Mouse (Mus musculus): ENCODE results near the gene Gnl2. TPM values are rescaled to one million over a fixed set of nuclear protein-coding genes. Genes with fewer than 3 reads are reported as not detected.

Gene Gnl2
- polyA plus RNA-seq, 1 experiment = 26.6 TPM

GRCm38 (mm10) chr4:125096066-125096465 is 79.7 kb downstream of the Gnl2 start:
- H3K4me3 ChIP-seq (ENCODE audit: insufficient read depth, low read depth, low read length) = no peak overlapping the region
- no peak overlapping the region for H3K27ac ChIP-seq (replicated peaks; ENCODE audit: low read depth, low read length)
- H3K4me1 ChIP-seq (ENCODE audit: control insufficient read depth, insufficient read depth, insufficient read length, low read length) = no peaks in the 10 kb centered on the region

- Histone ChIP-seq H3K27ac (replicated peaks; ENCODE audit: low read depth, low read length) (no peak overlapping the region), H3K4me3 (ENCODE audit: insufficient read depth, low read depth, low read length) (no peak overlapping the region), H3K4me1 (ENCODE audit: control insufficient read depth, insufficient read depth, insufficient read length, low read length) (no peaks in the 10 kb centered on the region)
These were observed 81.0 kb downstream of the Gnl2 start for GRCm38 (mm10) chr4:125097412-125097811.

DNA sequence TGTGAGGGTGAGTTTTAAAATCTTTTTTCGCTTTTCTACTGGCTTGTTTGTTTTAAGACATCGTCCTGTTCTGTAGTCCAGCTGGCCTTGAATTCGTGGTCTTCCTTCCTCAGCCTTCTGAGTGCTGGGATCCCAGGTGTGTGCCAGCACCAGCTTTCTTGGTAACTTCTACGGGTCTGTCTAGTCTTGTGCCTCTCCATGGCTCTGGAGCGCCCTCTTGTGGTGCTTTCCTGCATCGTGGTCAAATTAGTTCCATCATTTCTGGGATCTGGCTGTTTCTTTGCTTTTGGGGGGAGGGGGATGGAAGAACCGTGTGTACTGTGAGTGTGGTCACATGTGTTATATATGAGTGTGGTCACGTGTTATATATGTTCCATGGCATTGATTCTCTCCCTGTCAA is 83.1 kb downstream of the Gnl2 start:
- H3K4me3 ChIP-seq (ENCODE audit: insufficient read depth, low read depth, low read length) = no peak overlapping the region
- H3K27ac ChIP-seq (replicated peaks; ENCODE audit: low read depth, low read length) = no peak overlapping the region
- no peaks in the 10 kb centered on the region for H3K4me1 ChIP-seq (ENCODE audit: control insufficient read depth, insufficient read depth, insufficient read length, low read length)

DNA sequence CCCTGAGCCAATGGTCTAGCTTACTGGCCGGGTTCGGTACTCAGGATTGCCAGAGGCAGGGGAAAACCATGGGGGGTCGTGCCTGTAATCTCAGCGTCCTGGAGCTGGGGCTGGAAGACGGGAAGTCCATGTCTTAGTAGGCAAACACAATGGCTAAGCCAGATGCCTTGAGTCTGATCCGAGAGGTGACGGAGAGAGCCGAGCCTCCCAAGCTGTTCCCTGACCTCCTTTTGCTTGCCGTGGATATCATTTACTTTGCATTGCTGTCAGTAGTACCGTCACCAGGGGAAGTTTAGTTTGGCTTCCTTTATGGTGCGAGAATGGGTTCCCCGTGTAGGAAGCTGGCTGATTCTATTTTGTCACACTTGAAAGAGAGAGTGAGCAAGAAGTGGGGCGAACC is 84.9 kb downstream of the Gnl2 start:
- Histone ChIP-seq H3K4me3 (ENCODE audit: insufficient read depth, low read depth, low read length) (no peak overlapping the region), H3K4me1 (ENCODE audit: control insufficient read depth, insufficient read depth, insufficient read length, low read length) (no peaks in the 10 kb centered on the region), H3K27ac (replicated peaks; ENCODE audit: low read depth, low read length) (no peak overlapping the region)

Other genes with a start within 250 kb of the Gnl2 start
- gene Mtf1, start 214.5 kb upstream of the Gnl2 start, polyA plus RNA-seq (2012; ENCODE audit: insufficient read depth, insufficient read length, missing spikeins) = 6.2 and 6.9 TPM in 2 replicates
- 15.8 and 17.4 TPM in 2 replicates for gene Yrdc, start 165.9 kb upstream of the Gnl2 start, polyA plus RNA-seq (2012; ENCODE audit: insufficient read depth, insufficient read length, missing spikeins)
- 37.8 and 44.1 TPM in 2 replicates for gene 1110065P20Rik, start 165.4 kb upstream of the Gnl2 start, polyA plus RNA-seq (2012; ENCODE audit: insufficient read depth, insufficient read length, missing spikeins)
- gene Maneal, start 154.4 kb upstream of the Gnl2 start, polyA plus RNA-seq (2012; ENCODE audit: insufficient read depth, insufficient read length, missing spikeins) = 0.42 TPM in 1 of 2 replicates, not detected in the other
- gene Epha10, start 135.7 kb upstream of the Gnl2 start, polyA plus RNA-seq (2012; ENCODE audit: insufficient read depth, insufficient read length, missing spikeins) = not detected in 2 replicates
- 3.9 and 7.2 TPM in 2 replicates for gene 9930104L06Rik, start 79.5 kb upstream of the Gnl2 start, polyA plus RNA-seq (2012; ENCODE audit: insufficient read depth, insufficient read length, missing spikeins)
- gene Cdca8, start 77.3 kb upstream of the Gnl2 start, polyA plus RNA-seq (2012; ENCODE audit: insufficient read depth, insufficient read length, missing spikeins) = not detected in 2 replicates
- not detected in 2 replicates for gene Rspo1, start 30.2 kb upstream of the Gnl2 start, polyA plus RNA-seq (2012; ENCODE audit: insufficient read depth, insufficient read length, missing spikeins)
- gene Dnali1, start 49.1 kb downstream of the Gnl2 start, polyA plus RNA-seq (2012; ENCODE audit: insufficient read depth, insufficient read length, missing spikeins) = not detected in 2 replicates
- gene Snip1, start 50.1 kb downstream of the Gnl2 start, polyA plus RNA-seq (2012; ENCODE audit: insufficient read depth, insufficient read length, missing spikeins) = 8.0 and 9.0 TPM in 2 replicates
- 15.2 and 16.5 TPM in 2 replicates for gene Meaf6, start 68.5 kb downstream of the Gnl2 start, polyA plus RNA-seq (2012; ENCODE audit: insufficient read depth, insufficient read length, missing spikeins)
- gene Zc3h12a, start 111.3 kb downstream of the Gnl2 start, polyA plus RNA-seq (2012; ENCODE audit: insufficient read depth, insufficient read length, missing spikeins) = 3.1 and 5.4 TPM in 2 replicates